Mouse (Mus musculus): Measurements from ENCODE around the gene Eif2b3. TPM values are rescaled to one million over a fixed set of nuclear protein-coding genes. Genes with fewer than 3 reads are reported as not detected.

Eif2b3 gene
- polyA plus RNA-seq (2014; fragmentation: Illumina TruSeq; extraction: RNeasy Lipid Tissue Mini Kit (QIAGEN cat#74804); ENCODE audit: low read depth, low replicate concordance), result 16.5 TPM

DNA sequence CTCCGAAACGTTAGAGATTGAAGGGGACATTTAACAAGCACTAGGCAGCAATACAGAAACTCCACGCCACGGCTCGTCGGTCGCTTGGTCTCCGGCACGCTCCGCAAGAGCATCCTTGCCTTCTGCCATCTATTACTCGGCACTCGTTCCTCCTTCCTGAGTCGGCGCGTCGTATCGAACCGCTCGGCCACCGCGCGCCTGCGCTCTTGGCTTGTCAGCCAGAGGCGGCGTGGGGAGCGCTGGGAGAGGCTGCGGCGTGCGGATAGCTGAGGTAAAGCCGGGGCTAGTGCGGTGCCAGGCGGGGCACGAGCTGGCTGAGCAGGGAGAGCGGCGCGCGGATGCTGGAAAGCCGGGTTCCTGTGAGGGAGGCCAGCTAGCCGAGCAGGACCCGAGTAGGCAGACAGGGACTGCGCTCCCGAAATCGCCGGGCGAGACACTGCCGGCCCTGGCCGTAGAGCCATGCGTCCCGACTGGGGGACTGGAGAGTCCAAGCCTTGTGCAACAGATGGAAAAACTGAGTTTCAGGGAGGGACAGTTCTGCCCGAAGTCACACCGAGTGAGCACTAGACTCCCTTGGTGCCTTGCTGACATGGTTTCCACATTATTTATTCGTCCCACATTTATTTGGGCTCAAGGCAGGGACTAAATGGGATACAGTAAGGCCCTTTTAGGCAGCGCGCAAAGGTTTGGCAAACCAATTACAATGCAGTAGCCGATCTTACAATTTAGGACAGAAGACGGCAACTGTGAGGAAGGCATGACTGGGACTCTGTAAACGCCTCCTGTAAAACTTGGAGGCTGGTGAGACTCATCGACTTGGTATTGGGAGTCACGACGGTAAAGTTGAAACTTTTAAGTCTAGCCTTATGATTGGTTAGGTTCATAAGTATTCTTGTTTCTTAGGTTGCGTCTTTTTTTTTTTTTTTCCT lies at the start of gene Eif2b3:
TSS of gene Eif2b3 (plus strand) at position 197 of the 929 bp plus-strand sequence.

DNA sequence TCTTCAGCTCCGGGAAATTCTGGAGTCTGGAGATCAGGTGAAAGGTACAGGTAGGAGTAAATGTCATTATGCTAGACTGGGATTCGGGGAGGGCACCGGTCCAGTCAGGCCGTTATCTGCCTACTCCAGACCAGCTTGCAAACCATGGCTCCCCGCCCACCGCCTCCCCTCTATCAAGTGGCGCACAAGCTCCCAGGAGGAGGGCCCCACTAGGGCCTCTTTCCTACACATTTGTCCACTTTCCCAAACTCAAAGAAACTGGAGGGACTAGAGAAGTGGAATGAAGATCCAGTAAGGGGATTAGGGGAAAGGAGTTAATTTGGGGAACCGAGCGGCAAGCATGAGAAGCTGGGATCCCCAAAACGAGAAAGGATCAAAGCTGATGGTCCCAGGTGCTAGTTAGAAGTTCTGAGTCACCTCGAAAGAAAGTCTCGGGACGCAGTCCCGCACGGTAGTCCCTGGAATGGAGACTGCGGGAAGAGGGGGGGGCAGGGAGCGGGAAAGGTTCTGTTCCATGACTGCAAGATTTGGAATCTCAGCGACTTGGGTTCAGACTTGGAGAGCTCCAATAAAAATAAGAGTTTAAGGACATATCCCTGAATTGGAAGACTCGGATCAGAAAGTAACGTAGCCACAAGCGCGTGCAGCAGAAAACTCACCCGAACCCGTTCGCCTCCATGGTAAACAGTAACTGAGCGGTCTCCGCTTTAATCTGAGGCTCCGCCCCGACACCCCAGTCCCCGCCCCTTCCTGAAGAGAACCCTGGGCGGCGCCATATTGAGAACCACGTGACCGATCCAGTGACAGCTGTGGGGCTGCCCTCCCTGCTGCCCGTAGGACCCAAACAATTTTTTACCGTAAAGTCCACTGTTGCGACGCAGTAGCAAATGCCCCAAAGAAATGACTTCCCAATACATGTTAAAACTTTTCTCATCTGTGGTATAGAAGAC lies 25.3 kb upstream of the Eif2b3 start, which contains the start of gene Urod:
TSS of gene Urod (minus strand) at position 742 of the 950 bp plus-strand sequence.

DNA sequence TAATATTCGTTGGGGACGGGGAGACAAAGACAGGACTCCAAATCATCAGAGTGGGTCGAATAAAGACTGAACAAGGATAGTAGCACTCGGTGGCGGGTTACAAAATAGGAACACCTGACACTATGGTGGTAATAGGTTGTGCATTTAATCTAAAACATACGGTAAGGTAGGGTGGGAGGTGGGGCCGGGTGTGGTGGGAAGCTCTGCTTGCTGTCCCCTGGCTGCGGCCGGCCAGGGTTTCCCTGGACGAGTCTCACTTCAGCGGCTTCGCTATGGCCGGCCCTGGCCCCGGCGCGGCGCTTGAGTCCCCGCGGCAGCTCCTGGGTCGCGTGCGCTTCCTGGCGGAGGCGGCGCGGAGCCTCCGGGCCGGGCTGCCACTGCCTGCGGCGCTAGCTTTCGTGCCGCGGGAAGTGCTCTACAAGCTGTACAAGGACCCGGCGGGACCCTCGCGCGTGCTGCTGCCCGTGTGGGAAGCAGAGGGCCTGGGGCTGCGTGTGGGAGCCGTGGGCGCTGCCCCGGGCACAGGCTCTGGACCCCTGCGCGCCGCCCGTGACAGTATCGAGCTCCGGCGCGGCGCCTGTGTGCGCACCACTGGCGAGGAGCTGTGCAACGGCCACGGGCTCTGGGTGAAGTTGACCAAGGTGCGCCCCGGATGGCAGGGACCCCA lies 23.9 kb upstream of the Eif2b3 start, which contains the start of gene Hectd3:
TSS of gene Hectd3 (plus strand) at position 187 of the 667 bp plus-strand sequence.

DNA sequence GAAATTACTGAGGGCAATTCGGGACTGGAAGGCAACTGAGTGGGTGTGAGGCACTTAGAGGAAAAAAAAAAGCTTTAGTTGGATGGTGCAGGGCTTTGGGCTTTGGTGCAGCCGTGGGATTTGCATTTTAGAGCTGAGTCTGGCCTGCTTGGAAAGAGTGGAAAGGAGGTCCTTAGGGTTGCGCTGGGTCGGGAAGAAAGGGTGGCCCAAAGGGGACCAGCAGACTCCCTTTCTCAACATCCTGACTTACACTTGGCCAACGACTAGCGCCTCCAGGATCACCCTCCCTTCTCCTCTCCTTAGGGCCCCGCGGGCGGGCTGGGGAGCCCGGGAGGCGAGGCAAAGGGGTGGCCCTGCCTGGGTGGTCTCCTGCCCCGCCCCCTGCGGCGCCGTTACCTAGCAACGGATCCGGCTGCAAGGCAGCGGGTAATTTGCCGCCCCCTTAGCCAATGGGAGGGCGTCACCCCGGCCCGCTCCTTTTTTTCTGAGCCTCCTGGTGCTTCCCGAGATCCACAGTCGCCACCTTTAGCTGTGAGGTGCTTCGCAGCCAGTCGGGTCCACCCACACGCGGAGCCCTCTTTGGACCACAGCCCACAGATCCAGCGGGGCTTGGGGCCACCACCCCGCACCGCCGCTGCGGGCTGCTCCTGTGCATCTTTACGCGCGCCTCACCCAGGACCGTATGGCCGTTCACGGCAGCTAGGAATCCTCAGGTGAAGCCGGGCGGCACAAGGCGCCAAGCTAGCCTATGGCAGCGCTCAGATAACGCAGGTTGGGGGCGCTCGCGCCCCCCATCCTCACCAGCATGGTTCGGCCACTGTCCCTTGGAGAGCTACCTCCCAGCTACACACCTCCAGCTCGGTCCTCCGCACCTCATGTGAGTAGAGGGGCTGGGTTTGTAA lies 76.6 kb downstream of the Eif2b3 start, which contains the start of gene Ptch2:
TSS of gene Ptch2 (plus strand) at position 525 of the 902 bp plus-strand sequence.

DNA sequence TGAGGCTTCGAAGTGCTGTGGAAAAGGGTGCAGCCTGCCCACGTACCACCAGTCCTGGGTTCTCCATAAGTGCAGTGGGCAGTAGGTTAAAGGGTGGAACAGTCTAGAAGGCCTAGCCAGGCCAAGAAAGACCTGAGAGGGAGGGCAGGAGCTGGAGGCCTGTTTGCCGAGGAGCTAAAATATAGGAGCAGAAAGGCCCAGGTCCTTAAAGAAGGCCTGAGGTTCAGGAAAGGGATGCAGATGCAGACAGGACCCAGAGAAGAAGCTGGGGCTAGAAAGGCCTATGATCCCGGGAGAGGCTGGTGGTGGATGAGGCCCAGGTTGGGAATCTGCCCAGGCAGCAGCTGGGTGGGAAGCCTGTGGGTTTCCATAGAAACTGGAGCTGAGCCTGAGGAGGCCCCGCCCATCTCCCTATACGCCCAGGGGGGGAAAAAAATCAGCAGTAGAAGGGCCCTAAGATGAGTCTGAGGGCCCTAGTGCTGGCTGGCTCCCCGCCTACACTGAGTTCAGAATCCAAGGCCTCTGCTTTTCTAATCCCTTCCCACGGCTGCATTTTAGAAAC lies 106.2 kb downstream of the Eif2b3 start, which contains the start of gene Btbd19:
TSS of gene Btbd19 (minus strand) at position 378 of the 562 bp plus-strand sequence.

DNA sequence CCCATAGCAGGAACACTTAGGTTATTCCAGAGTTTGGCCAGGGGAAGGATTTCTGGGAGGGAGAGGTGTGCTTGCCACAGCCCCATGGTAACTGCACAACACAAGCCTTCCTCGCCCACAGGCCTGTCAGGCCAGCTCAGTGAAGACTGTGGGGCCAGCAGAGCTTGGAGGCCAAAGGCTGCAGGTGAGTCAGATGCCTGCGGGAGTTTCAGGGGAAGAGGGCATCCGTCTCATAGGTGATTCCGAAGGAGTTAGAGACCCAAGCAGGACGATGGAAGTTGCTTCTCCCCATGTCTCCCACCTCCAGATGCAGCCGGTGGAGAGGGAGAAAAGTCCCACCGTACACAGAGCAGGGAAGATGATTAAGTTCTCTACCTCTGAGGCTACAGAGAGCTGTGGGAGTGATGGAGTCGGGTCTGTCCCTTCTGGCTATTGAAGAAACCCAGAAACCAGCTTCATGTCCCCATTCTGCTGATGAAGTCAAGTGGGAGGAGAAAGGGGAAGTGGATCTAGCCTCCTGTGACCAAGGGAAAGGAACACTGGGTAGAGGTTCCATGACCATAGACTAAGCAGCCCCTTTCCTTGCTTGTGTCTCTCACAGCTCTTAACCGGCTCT lies 107.6 kb downstream of the Eif2b3 start, which contains the start of gene Tctex1d4:
TSS of gene Tctex1d4 (plus strand) at position 120 of the 616 bp plus-strand sequence.

DNA sequence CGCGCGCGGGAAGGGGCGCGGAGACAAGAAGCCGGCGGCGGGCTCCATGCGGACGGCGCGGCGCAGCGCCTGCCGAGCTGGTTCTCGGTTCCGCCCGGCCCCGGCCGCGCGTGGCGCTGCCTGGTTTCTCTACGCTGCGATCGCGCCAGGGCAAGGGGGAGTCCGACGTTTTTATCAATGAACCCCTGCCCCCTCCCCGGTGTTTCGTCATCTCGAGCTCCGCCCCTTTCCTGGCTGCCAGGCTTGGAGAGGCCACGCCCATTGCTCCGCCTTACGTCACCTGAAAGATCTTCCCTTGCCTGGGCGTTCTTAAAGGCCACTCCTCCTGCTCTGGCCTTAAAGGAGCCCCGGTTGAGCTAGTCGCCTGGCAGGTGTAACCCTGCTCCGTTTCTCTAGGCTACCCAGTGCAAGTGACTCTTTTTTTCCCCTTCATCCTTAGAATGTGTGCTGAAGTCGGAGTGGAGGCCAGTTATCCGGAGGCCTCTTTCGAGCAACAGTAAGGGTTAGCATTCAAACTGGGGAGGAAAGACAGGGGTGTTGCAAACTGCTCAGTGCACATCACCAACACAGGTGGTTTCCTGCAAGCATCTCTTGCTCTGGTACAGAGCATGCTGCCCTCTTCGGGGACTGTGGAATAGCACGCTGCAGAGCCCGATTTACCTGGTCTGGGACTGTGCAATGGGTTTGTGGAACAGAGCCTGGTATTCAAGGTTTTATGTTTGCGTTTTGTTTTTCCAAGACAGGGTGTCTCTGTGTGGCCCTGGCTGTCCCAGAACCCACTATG lies 114.8 kb downstream of the Eif2b3 start, which contains the start of gene Plk3:
TSS of gene Plk3 (minus strand) at position 147 of the 784 bp plus-strand sequence.

Other genes with a start within 250 kb of the Eif2b3 start
- gene Toe1, start 211.8 kb upstream of the Eif2b3 start, polyA plus RNA-seq (2014; fragmentation: Illumina TruSeq; extraction: RNeasy Lipid Tissue Mini Kit (QIAGEN cat#74804); ENCODE audit: low read depth, low replicate concordance), result 11.1 TPM
- 2.5 TPM for gene Mutyh, start 211.7 kb upstream of the Eif2b3 start, polyA plus RNA-seq (2014; fragmentation: Illumina TruSeq; extraction: RNeasy Lipid Tissue Mini Kit (QIAGEN cat#74804); ENCODE audit: low read depth, low replicate concordance)
- 3.7 TPM for gene Hpdl, start 197.7 kb upstream of the Eif2b3 start, polyA plus RNA-seq (2014; fragmentation: Illumina TruSeq; extraction: RNeasy Lipid Tissue Mini Kit (QIAGEN cat#74804); ENCODE audit: low read depth, low replicate concordance)
- gene Zswim5, start 142.0 kb upstream of the Eif2b3 start, polyA plus RNA-seq (2014; fragmentation: Illumina TruSeq; extraction: RNeasy Lipid Tissue Mini Kit (QIAGEN cat#74804); ENCODE audit: low read depth, low replicate concordance), result 0.94 TPM
- 104 TPM for gene Urod, start 25.0 kb upstream of the Eif2b3 start, polyA plus RNA-seq (2014; fragmentation: Illumina TruSeq; extraction: RNeasy Lipid Tissue Mini Kit (QIAGEN cat#74804); ENCODE audit: low read depth, low replicate concordance)
- 15.6 TPM for gene Hectd3, start 24.1 kb upstream of the Eif2b3 start, polyA plus RNA-seq (2014; fragmentation: Illumina TruSeq; extraction: RNeasy Lipid Tissue Mini Kit (QIAGEN cat#74804); ENCODE audit: low read depth, low replicate concordance)
- gene Ptch2, start 76.7 kb downstream of the Eif2b3 start, polyA plus RNA-seq (2014; fragmentation: Illumina TruSeq; extraction: RNeasy Lipid Tissue Mini Kit (QIAGEN cat#74804); ENCODE audit: low read depth, low replicate concordance), result 1.7 TPM
- 3.5 TPM for gene Btbd19, start 106.3 kb downstream of the Eif2b3 start, polyA plus RNA-seq (2014; fragmentation: Illumina TruSeq; extraction: RNeasy Lipid Tissue Mini Kit (QIAGEN cat#74804); ENCODE audit: low read depth, low replicate concordance)
- not detected for gene Tctex1d4, start 107.4 kb downstream of the Eif2b3 start, polyA plus RNA-seq (2014; fragmentation: Illumina TruSeq; extraction: RNeasy Lipid Tissue Mini Kit (QIAGEN cat#74804); ENCODE audit: low read depth, low replicate concordance)
- 1.8 TPM for gene Plk3, start 114.6 kb downstream of the Eif2b3 start, polyA plus RNA-seq (2014; fragmentation: Illumina TruSeq; extraction: RNeasy Lipid Tissue Mini Kit (QIAGEN cat#74804); ENCODE audit: low read depth, low replicate concordance)
- gene Rps8, start 136.8 kb downstream of the Eif2b3 start, polyA plus RNA-seq (2014; fragmentation: Illumina TruSeq; extraction: RNeasy Lipid Tissue Mini Kit (QIAGEN cat#74804); ENCODE audit: low read depth, low replicate concordance), result 601 TPM
- not detected for gene Kif2c, start 163.2 kb downstream of the Eif2b3 start, polyA plus RNA-seq (2014; fragmentation: Illumina TruSeq; extraction: RNeasy Lipid Tissue Mini Kit (QIAGEN cat#74804); ENCODE audit: low read depth, low replicate concordance)
- gene Tmem53, start 232.5 kb downstream of the Eif2b3 start, polyA plus RNA-seq (2014; fragmentation: Illumina TruSeq; extraction: RNeasy Lipid Tissue Mini Kit (QIAGEN cat#74804); ENCODE audit: low read depth, low replicate concordance), result 21.3 TPM
- not detected for gene Armh1, start 232.7 kb downstream of the Eif2b3 start, polyA plus RNA-seq (2014; fragmentation: Illumina TruSeq; extraction: RNeasy Lipid Tissue Mini Kit (QIAGEN cat#74804); ENCODE audit: low read depth, low replicate concordance)

All from heart, adult 10 weeks (tissue).